ENCODE assay signal across 26 mouse cellular contexts in genomic region chr2:30336174-30336915, GRCm38 (mm10). TPM values are rescaled to one million over a fixed set of nuclear protein-coding genes. Genes with fewer than 3 reads are reported as not detected.
DNase-seq lines count a peak whose midpoint lies in the region; ATAC-seq and TF ChIP-seq lines count a peak whose summit lies in the region.
"Had no signal": no experiment of that assay in that cellular context is flagged by ENCODE, and none has a peak within 500 bp of the region (broad histone marks: within the 10 kb centered on the region; RNA-seq: fewer than 3 reads in every experiment).

No protein-coding gene starts in this region.

- TF ChIP-seq POLR2A in cortical plate, adult 2 months (IDR thresholded peaks at IDR 0.05; ENCODE audit: extremely low read depth, insufficient read depth, low read length), result no peak
- TF ChIP-seq POLR2A in lung, adult 2 months (IDR thresholded peaks at IDR 0.05; ENCODE audit: borderline replicate concordance, extremely low read depth, low read depth, low read length), result no peak

- TF ChIP-seq CTCF in cortical plate, adult 2 months (IDR thresholded peaks at IDR 0.05; ENCODE audit: extremely low read depth, insufficient read depth, low read length), result 0 out of 2 replicates have a peak, but pooled peaks have one; percentile 10
- TF ChIP-seq CTCF in lung, adult 2 months (IDR thresholded peaks at IDR 0.05; ENCODE audit: insufficient read depth, low read length), result no peak

- peak; percentile 87 for DNase-seq in heart, adult 11 months
- DNase-seq in heart, adult 18-20 months, result no peak
- peak; percentile 75 for DNase-seq in ES-CJ7 (ENCODE audit: low read depth, low spot score)
- peak; percentile 26 for DNase-seq in WW6 (ENCODE audit: low read depth, low spot score)
- DNase-seq in lung, adult 2 months, result no peak
- DNase-seq: embryo, embryonic 11 days; gastrocnemius, postnatal 36 days; kidney, adult 2 months; kidney, postnatal 36 days; liver; thymus, adult 2 months had no signal

- no peak overlapping the region for H3K4me3 ChIP-seq in cortical plate, adult 2 months (ENCODE audit: insufficient read depth, low read length)
- H3K4me3 ChIP-seq in lung, adult 2 months (replicated peaks; ENCODE audit: extremely low read depth, low read depth, low read length), result no peak overlapping the region
- H3K4me3 ChIP-seq: embryonic facial prominence, embryonic 15.5 days; lung, embryonic 15.5 days; stomach, embryonic 15.5 days had no signal

- WGBS in lung, adult 2 months, result 87% methylated on average over 16 of the region's 16 CpGs

- H3K4me1 ChIP-seq in cortical plate, adult 2 months (ENCODE audit: control insufficient read depth, insufficient read depth, low read length), result peaks cover 3% of the 10 kb centered on the region
- H3K4me1 ChIP-seq in lung, adult 2 months (ENCODE audit: control insufficient read depth, insufficient read depth, low read length), result no peaks in the 10 kb centered on the region
- H3K4me1 ChIP-seq: embryonic facial prominence, embryonic 15.5 days; lung, embryonic 15.5 days; stomach, embryonic 15.5 days had no signal

- ATAC-seq in erythroblast, adult 5-6 weeks (replicated peaks; ENCODE audit: low FRiP score, poor library complexity, severe bottlenecking), result no peak

- H3K27ac ChIP-seq in cortical plate, adult 2 months (ENCODE audit: insufficient read depth, low read length), result peak overlapping the region; percentile 50; the same call in 1 of the 2 replicates
- H3K27ac ChIP-seq: embryonic facial prominence, embryonic 15.5 days; lung, embryonic 15.5 days; macrophage; stomach, embryonic 15.5 days had no signal

RNA-seq across cellular contexts. Expression of gene Sh3glb2, which starts 22.8 kb away (rescaled TPM):
- 10 to 100 TPM; 34.6 to 42.9 TPM for total RNA-seq in heart, adult 18-20 months (2021)
- polyA plus RNA-seq in cortical plate, adult 2 months (2012; rRNA removed), result 520 and 530 TPM in 2 replicates
- 5.2 and 7.3 TPM in 2 replicates for total RNA-seq in erythroblast, adult 5-6 weeks (2015; ENCODE audit: low replicate concordance)
- total RNA-seq in erythroblast, adult 5-6 weeks (2017; ENCODE audit: low replicate concordance), result 7.4 and 9.3 TPM in 2 replicates
- 132 and 136 TPM in 2 replicates for polyA plus RNA-seq in lung, adult 2 months (2012; rRNA removed)

RNA-seq across cellular contexts. Expression of gene Miga2, which starts 27.7 kb away (rescaled TPM):
- total RNA-seq in heart, adult 18-20 months (2021), result 10 to 100 TPM; 83.0 to 85.6 TPM
- 85.6 and 97.0 TPM in 2 replicates for polyA plus RNA-seq in cortical plate, adult 2 months (2012; rRNA removed)
- 0.84 and 1.5 TPM in 2 replicates for total RNA-seq in erythroblast, adult 5-6 weeks (2015; ENCODE audit: low replicate concordance)
- 4.7 and 5.8 TPM in 2 replicates for total RNA-seq in erythroblast, adult 5-6 weeks (2017; ENCODE audit: low replicate concordance)
- polyA plus RNA-seq in lung, adult 2 months (2012; rRNA removed), result 28.2 and 36.1 TPM in 2 replicates

RNA-seq across cellular contexts. Expression of gene Nup188, which starts 50.1 kb away (rescaled TPM):
- total RNA-seq in heart, adult 18-20 months (2021), result 10 to 100 TPM; 19.5 to 20.7 TPM
- 15.7 and 16.5 TPM in 2 replicates for polyA plus RNA-seq in cortical plate, adult 2 months (2012; rRNA removed)
- 14.8 and 22.5 TPM in 2 replicates for total RNA-seq in erythroblast, adult 5-6 weeks (2015; ENCODE audit: low replicate concordance)
- total RNA-seq in erythroblast, adult 5-6 weeks (2017; ENCODE audit: low replicate concordance), result 5.1 and 7.0 TPM in 2 replicates
- polyA plus RNA-seq in lung, adult 2 months (2012; rRNA removed), result 27.3 and 28.1 TPM in 2 replicates

RNA-seq across cellular contexts. Expression of gene Dolk, which starts 50.2 kb away (rescaled TPM):
- 10 to 100 TPM; 23.4 to 25.5 TPM for total RNA-seq in heart, adult 18-20 months (2021)
- polyA plus RNA-seq in cortical plate, adult 2 months (2012; rRNA removed), result 16.7 and 16.9 TPM in 2 replicates
- 1.2 and 1.7 TPM in 2 replicates for total RNA-seq in erythroblast, adult 5-6 weeks (2015; ENCODE audit: low replicate concordance)
- 2.8 and 3.0 TPM in 2 replicates for total RNA-seq in erythroblast, adult 5-6 weeks (2017; ENCODE audit: low replicate concordance)
- polyA plus RNA-seq in lung, adult 2 months (2012; rRNA removed), result 21.1 and 22.2 TPM in 2 replicates

RNA-seq across cellular contexts. Expression of gene Gm28038, which starts 55.5 kb away (rescaled TPM):
- not detected for total RNA-seq in heart, adult 18-20 months (2021)
- polyA plus RNA-seq in cortical plate, adult 2 months (2012; rRNA removed), result not detected in 2 replicates
- not detected in 2 replicates for total RNA-seq in erythroblast, adult 5-6 weeks (2015; ENCODE audit: low replicate concordance)
- total RNA-seq in erythroblast, adult 5-6 weeks (2017; ENCODE audit: low replicate concordance), result not detected in 2 replicates
- polyA plus RNA-seq in lung, adult 2 months (2012; rRNA removed), result not detected in 2 replicates
- total RNA-seq: adrenal gland, postnatal 36 days; gastrocnemius, postnatal 36 days; hematopoietic stem cell, adult 5-6 weeks; layer of hippocampus, postnatal 25 days; left cerebral cortex, postnatal 36 days; MEL had no signal
- polyA plus RNA-seq: embryonic facial prominence, embryonic 15.5 days; forebrain, embryonic 11.5 days; heart, embryonic 14.5 days; kidney, adult 2 months; lung, embryonic 15.5 days; midbrain, embryonic 11.5 days; stomach, embryonic 15.5 days; thymus, adult 2 months; urinary bladder, adult 2 months had no signal

Comparison
In these comparisons a context has a peak if more than half of its experiments do, and no peak if none do; other contexts are left out.
1. DNase-seq: peak in heart, adult 11 months (single experiment), ES-CJ7 (single experiment) and WW6 (single experiment); none in heart, adult 18-20 months (0 of 2) and lung, adult 2 months (single experiment).
2. RNA of gene Miga2, which starts 27.7 kb away (total RNA-seq): 83.0 to 85.6 TPM in heart, adult 18-20 months; 0.84 to 5.8 TPM in erythroblast, adult 5-6 weeks; every median in the first group is over 10 times any median in the second.